Mouse (Mus musculus) cortical plate, adult 2 months (tissue): Measurements from ENCODE around the gene Cotl1.

Experiments
- CTCF ChIP-seq: fragments of 200-500 bp; IDR thresholded peaks from 2 replicates; pipeline ENCODE4 v1.5.1; 2011; ENCODE audit warnings: mild to moderate bottlenecking, control low read depth, low read length; ENCODE audit not compliant: insufficient read depth; ENCODE audit errors: extremely low read depth
- POLR2A ChIP-seq: fragments of 200-500 bp; IDR thresholded peaks from 2 replicates; pipeline ENCODE4 v1.6.1; 2011; ENCODE audit warnings: mild to moderate bottlenecking, low read length, control low read depth; ENCODE audit not compliant: insufficient read depth; ENCODE audit errors: extremely low read depth

DNA sequence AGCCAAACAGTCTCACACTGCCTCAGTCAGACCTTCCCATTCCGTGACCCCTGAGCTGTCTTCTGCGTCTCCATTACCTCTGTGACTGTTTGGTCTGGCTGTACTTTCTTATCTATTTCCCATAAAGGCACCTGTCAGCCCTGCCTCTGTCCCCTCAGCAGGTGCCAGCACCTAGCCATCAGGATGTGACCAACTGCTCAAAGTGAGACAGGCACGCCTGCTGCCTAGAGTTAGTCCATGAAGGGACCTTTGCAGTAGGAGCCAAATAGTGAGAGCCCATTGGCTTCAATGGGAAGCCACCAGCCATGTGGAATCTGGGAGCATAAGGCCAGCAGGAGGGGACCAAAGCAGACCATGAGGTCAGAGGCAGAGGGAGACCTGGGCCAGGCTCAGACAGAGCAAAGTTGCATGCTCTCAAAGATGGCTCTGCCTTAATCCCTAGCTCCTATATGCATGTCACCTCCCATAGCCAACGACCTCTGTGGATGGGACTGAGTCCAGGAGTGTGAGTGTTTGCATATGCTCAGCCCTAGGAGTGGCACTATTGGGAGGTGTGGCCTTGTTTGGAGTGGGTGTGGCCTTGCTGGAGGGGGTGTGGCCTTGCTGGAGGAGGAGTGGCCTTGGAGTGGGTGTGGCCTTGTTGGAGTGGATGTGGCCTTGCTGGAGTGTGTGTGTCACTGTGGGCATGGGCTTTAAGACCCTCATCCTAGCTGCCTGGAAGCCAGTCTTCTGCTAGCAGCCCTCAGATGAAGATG lies 59.1 kb downstream of the Cotl1 start:
- TF ChIP-seq CTCF (no peak), POLR2A (no peak)
